Mouse (Mus musculus): ENCODE data around the gene Foxred1.

GRCm38 (mm10) chr9:35166144-35166797 lies 44.6 kb downstream of the Foxred1 start:
- TF ChIP-seq CTCF (conservative IDR thresholded peaks at IDR 0.05; ENCODE audit: low read length), result peak; percentile 40
- TF ChIP-seq POU5F1 (IDR thresholded peaks at IDR 0.05; ENCODE audit: borderline replicate concordance, low read length), result no peak
- TF ChIP-seq NANOG (IDR thresholded peaks at IDR 0.05; ENCODE audit: borderline replicate concordance, low read length), result no peak

Data from E14TG2a.4 (cell line).